Mouse (Mus musculus) lung, postnatal 0 days (tissue): ENCODE measurements at regions not wholly inside any gene's neighbourhood (a gene's known extent, or its start where the extent isn't known, plus 50 kb on each side); places are given as distances from the start of the nearest gene placed in this dataset.

Experiments used
- CTCF ChIP-seq: IDR thresholded peaks from 2 replicates; pipeline ENCODE4 v1.5.1; 2016; ENCODE audit warnings: antibody characterized with exemption, mild to moderate bottlenecking
- EP300 ChIP-seq: IDR thresholded peaks from 2 replicates; pipeline ENCODE4 v1.6.1; 2016; ENCODE audit warnings: antibody characterized with exemption, mild to moderate bottlenecking, control low read depth

DNA sequence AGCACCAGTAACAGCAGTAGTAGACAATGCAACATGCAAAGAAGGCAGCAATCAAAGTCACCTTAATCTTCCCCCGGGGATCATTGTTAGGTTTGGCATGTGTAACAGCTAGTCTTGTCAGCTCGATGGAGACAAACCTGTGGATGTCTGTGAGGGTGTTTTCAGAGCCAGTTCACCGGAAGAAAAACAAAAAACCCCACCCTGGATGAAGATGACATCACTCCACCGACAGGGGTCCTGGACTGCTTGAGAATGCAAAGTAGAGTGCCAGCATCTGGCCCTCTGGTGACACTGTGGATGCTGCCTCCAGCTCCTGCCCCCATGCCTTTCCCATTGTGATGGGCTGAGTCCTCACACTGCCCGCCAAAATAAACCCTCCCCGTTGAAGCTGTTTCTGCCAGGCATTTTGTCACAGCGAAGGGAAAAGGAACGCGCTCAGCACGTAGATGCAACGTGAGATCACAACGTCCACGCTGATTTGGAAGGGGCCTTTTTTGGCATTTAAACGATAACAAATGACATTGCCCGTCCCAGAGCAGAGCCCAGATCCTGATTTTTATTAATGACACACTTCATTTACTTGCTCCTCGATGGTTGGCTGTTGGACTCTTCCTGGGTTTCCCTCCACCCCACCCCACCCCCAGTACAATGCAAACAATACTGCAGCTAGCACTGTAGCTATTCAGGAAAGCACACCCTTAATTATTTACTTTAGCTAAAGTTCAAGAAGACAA, 101.7 kb downstream of the Mis18a start:
- TF ChIP-seq EP300 (peak; percentile 82; the same call in 1 of the 2 replicates), CTCF (peak; percentile 43)
